Mouse (Mus musculus): Measurements from ENCODE around the gene Mob2. TPM values are rescaled to one million over a fixed set of nuclear protein-coding genes. Genes with fewer than 3 reads are reported as not detected.

The Mob2 gene
- polyA plus RNA-seq, 1 experiment from 2014 or later, result 61.5 TPM

DNA sequence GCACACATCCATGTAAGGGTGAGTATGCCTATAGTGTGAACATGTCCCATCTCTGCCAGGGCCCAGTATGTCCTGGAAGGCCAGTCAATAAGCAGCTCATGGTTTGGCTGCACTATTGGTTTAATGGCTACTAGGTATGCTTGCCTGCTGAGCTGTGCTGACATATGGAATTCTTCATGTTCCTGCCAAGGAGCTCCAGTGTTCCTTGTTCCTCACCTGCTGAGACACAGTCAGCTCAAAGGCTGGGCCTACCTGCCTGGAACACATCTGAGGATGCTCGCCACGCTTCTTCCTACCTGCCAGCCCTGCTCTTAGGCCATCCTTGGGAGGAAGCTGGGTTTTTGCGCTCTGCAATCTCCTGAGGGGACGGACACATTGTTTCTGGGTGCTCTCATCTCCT, 81.6 kb downstream of the Mob2 start:
- TF ChIP-seq CTCF (IDR thresholded peaks at IDR 0.05; ENCODE audit: low read depth), result no peak
- no peak for TF ChIP-seq EP300 (optimal IDR thresholded peaks at IDR 0.05)
- DNase-seq (ENCODE audit: low spot score), result no peak
- ATAC-seq (ENCODE audit: low FRiP score, low TSS enrichment), result no peak
- Histone ChIP-seq H3K27me3 (ENCODE audit: control insufficient read depth, insufficient read depth, low read length) (no peaks in the 10 kb centered on the region), H3K36me3 (ENCODE audit: control insufficient read depth, insufficient read depth, low read length) (no peaks in the 10 kb centered on the region), H3K9me3 (ENCODE audit: control insufficient read depth, low read length) (no peaks in the 10 kb centered on the region), H3K4me1 (replicated peaks; ENCODE audit: control insufficient read depth, insufficient read depth) (no peaks in the 10 kb centered on the region), H3K4me2 (replicated peaks; ENCODE audit: low read depth) (no peak overlapping the region), H3K4me3 (ENCODE audit: low read depth, low read length) (no peak overlapping the region), H3K27ac (replicated peaks) (no peak overlapping the region), H3K9ac (ENCODE audit: low read length) (no peak overlapping the region)
- 93% methylated on average over 4 of the region's 4 CpGs for WGBS

DNA sequence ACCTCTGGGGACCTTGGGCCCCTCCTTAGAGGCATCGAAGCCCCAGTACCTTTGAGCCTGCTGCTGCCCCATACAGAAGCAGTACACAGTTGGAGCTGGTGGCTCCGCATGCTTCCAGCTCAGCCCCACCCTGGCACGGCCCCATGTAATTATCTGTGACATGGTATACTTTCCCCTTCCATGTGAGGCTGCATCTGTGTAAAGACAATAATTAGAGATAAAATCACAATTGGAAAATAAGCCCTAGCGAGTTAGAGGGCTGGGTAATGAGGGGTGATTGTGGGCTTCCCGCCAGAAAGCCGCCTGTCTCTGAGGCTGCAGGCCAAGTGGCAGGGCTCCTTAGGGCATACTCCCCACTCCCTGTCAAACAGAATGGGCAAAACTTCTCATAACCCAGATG, 82.9 kb downstream of the Mob2 start:
- no peak for DNase-seq (ENCODE audit: low spot score)
- no peaks in the 10 kb centered on the region for H3K9me3 ChIP-seq (ENCODE audit: control insufficient read depth, low read length)
- H3K4me1 ChIP-seq (replicated peaks; ENCODE audit: control insufficient read depth, insufficient read depth), result no peaks in the 10 kb centered on the region
- no peak for TF ChIP-seq CTCF (IDR thresholded peaks at IDR 0.05; ENCODE audit: low read depth)
- TF ChIP-seq EP300 (optimal IDR thresholded peaks at IDR 0.05), result no peak
- H3K27ac ChIP-seq (replicated peaks), result no peak overlapping the region
- WGBS, result 68% methylated on average over 6 of the region's 6 CpGs
- no peaks in the 10 kb centered on the region for H3K27me3 ChIP-seq (ENCODE audit: control insufficient read depth, insufficient read depth, low read length)
- no peak overlapping the region for H3K4me2 ChIP-seq (replicated peaks; ENCODE audit: low read depth)
- H3K9ac ChIP-seq (ENCODE audit: low read length), result no peak overlapping the region
- H3K36me3 ChIP-seq (ENCODE audit: control insufficient read depth, insufficient read depth, low read length), result no peaks in the 10 kb centered on the region
- no peak overlapping the region for H3K4me3 ChIP-seq (ENCODE audit: low read depth, low read length)
- no peak for ATAC-seq (ENCODE audit: low FRiP score, low TSS enrichment)

DNA sequence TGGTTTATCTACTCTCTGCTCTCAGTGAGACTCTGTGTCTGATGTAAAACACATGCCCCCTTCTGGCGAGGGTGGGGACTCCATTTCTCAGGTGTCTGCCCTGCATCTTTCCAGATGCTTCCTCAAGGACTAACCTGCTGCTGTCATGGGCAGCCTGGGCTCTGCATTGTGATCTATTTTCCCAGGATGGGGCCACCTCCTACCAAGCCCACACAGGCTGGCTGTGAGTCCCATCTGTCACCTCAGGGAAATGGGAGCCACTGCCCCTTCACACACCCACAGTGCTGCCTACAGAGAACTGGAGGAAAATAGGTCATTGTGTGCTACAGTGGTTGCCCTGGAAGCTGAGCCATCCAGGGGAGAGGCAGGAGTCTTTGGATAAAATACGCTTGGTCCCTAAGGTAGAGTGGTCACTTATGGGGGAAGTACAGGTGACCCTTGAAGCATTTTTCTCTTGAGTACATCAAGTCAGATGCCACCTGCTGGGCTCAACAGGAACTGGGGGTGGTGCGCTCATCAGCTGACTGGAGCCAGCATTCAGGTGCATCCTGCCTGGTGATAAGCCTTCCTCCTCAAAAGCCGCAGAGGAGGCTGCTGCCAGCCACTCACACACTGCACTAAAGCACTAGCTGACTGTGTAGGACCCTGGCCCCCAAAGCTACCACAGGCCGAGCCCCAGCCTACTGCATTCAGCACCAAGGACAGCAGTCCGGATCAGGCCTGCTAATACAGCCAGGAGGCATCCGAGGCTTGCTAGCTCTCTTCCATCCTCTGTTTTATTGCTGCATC, 87.8 kb downstream of the Mob2 start:
- Histone ChIP-seq H3K4me3 (ENCODE audit: low read depth, low read length) (no peak overlapping the region), H3K9ac (ENCODE audit: low read length) (no peak overlapping the region), H3K27ac (replicated peaks) (no peak overlapping the region), H3K27me3 (ENCODE audit: control insufficient read depth, insufficient read depth, low read length) (no peaks in the 10 kb centered on the region), H3K4me2 (replicated peaks; ENCODE audit: low read depth) (no peak overlapping the region), H3K36me3 (ENCODE audit: control insufficient read depth, insufficient read depth, low read length) (no peaks in the 10 kb centered on the region), H3K4me1 (replicated peaks; ENCODE audit: control insufficient read depth, insufficient read depth) (no peaks in the 10 kb centered on the region), H3K9me3 (ENCODE audit: control insufficient read depth, low read length) (no peaks in the 10 kb centered on the region)
- ATAC-seq (ENCODE audit: low FRiP score, low TSS enrichment), result 0 out of 2 replicates have a peak, but pooled peaks have one; percentile 20
- 22% methylated on average over 7 of the region's 7 CpGs for WGBS
- peak; percentile 56 for DNase-seq (ENCODE audit: low spot score)
- TF ChIP-seq EP300 (optimal IDR thresholded peaks at IDR 0.05) (no peak), CTCF (IDR thresholded peaks at IDR 0.05; ENCODE audit: low read depth) (peak; percentile 59)

DNA sequence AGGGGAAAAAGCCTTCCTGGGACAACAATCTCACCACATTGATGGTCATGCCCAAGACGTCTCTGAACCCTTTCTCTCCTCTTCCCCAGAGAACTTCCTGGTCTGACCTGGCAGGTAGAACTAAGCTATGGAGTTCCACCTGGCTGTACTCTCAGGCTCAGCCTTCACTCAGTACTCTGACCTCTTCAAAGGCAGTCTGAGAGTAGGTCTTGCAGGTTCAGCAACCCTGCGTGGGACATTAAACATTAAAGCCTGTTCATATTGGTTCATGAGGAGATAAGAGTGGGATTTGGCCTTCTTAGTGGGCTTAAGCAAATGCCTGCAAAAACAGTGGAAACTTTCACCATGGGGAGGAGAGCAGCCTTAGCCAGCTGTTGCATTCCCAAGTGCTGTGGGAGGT, 94.6 kb downstream of the Mob2 start:
- DNase-seq (ENCODE audit: low spot score) (no peak), ATAC-seq (ENCODE audit: low FRiP score, low TSS enrichment) (no peak)
- Histone ChIP-seq H3K4me3 (ENCODE audit: low read depth, low read length) (no peak overlapping the region), H3K4me1 (replicated peaks; ENCODE audit: control insufficient read depth, insufficient read depth) (no peaks in the 10 kb centered on the region), H3K4me2 (replicated peaks; ENCODE audit: low read depth) (no peak overlapping the region), H3K36me3 (ENCODE audit: control insufficient read depth, insufficient read depth, low read length) (no peaks in the 10 kb centered on the region), H3K27me3 (ENCODE audit: control insufficient read depth, insufficient read depth, low read length) (no peaks in the 10 kb centered on the region), H3K27ac (replicated peaks) (no peak overlapping the region), H3K9me3 (ENCODE audit: control insufficient read depth, low read length) (no peaks in the 10 kb centered on the region), H3K9ac (ENCODE audit: low read length) (no peak overlapping the region)
- TF ChIP-seq EP300 (optimal IDR thresholded peaks at IDR 0.05) (no peak), CTCF (IDR thresholded peaks at IDR 0.05; ENCODE audit: low read depth) (no peak)
- 62% methylated on average over 2 of the region's 2 CpGs for WGBS

DNA sequence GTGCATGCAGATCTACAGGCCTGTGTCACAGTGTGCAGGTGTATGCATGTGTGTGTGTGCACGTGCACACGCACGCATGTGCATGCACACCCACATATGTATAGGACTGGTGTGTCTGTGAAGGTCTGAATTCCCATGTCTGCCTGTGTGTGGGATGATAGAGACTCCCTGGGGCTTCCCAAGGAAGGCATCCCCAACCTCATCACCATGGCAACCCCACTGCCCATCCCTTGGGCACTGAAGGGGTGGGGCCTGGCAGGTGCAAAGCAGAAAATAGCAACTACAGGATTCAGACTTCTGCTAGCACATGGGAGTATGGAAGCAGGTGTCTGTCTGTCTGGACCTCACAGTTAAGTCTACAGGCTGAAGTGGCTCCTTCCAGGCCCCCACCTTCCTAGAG, 98.3 kb downstream of the Mob2 start:
- no peak overlapping the region for H3K4me2 ChIP-seq (replicated peaks; ENCODE audit: low read depth)
- TF ChIP-seq EP300 (optimal IDR thresholded peaks at IDR 0.05), result no peak
- no peak for DNase-seq (ENCODE audit: low spot score)

DNA sequence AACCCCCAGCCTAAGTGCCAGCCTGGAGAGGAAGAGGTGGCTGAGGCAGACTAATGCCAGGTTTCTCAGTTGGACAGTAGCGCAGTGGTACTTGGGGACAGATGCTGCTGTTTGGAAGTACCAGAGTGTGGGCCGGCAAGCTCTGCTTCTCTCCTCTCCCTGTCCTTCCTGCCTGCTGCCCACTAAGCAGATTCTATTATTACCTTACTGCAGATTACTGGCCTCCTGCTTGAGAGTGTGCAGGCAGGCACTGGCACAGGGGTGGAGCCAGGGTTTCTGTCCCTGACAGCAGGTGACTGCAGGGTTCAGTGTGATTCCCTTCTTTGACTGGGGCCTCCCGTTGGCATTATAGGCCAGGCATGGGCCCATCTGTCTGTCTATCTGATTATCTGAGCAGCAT, 99.4 kb downstream of the Mob2 start:
- no peak for ATAC-seq (ENCODE audit: low FRiP score, low TSS enrichment)
- 81% methylated on average over 3 of the region's 3 CpGs for WGBS

More for the DNA sequence above, 98.3 kb downstream of the Mob2 start:
- Histone ChIP-seq H3K4me3 (ENCODE audit: low read depth, low read length) (no peak overlapping the region), H3K9me3 (ENCODE audit: control insufficient read depth, low read length) (no peaks in the 10 kb centered on the region), H3K27ac (replicated peaks) (no peak overlapping the region), H3K9ac (ENCODE audit: low read length) (no peak overlapping the region), H3K27me3 (ENCODE audit: control insufficient read depth, insufficient read depth, low read length) (no peaks in the 10 kb centered on the region), H3K4me1 (replicated peaks; ENCODE audit: control insufficient read depth, insufficient read depth) (no peaks in the 10 kb centered on the region), H3K36me3 (ENCODE audit: control insufficient read depth, insufficient read depth, low read length) (no peaks in the 10 kb centered on the region)
- WGBS, result 84% methylated on average over 3 of the region's 3 CpGs
- ATAC-seq (ENCODE audit: low FRiP score, low TSS enrichment), result no peak

More for the DNA sequence above, 99.4 kb downstream of the Mob2 start:
- no peak for DNase-seq (ENCODE audit: low spot score)
- H3K4me2 ChIP-seq (replicated peaks; ENCODE audit: low read depth), result no peak overlapping the region
- no peaks in the 10 kb centered on the region for H3K4me1 ChIP-seq (replicated peaks; ENCODE audit: control insufficient read depth, insufficient read depth)
- H3K9ac ChIP-seq (ENCODE audit: low read length), result no peak overlapping the region
- H3K9me3 ChIP-seq (ENCODE audit: control insufficient read depth, low read length), result no peaks in the 10 kb centered on the region
- H3K4me3 ChIP-seq (ENCODE audit: low read depth, low read length), result no peak overlapping the region
- no peak overlapping the region for H3K27ac ChIP-seq (replicated peaks)
- TF ChIP-seq EP300 (optimal IDR thresholded peaks at IDR 0.05), result no peak
- TF ChIP-seq CTCF (IDR thresholded peaks at IDR 0.05; ENCODE audit: low read depth), result no peak
- no peaks in the 10 kb centered on the region for H3K27me3 ChIP-seq (ENCODE audit: control insufficient read depth, insufficient read depth, low read length)
- no peaks in the 10 kb centered on the region for H3K36me3 ChIP-seq (ENCODE audit: control insufficient read depth, insufficient read depth, low read length)
